Mouse (Mus musculus): Measurements from ENCODE around the gene Cyp4a14.

- no peak for TF ChIP-seq MYOG (IDR thresholded peaks at IDR 0.05; ENCODE audit: control insufficient read depth in 1 of 3, insufficient read depth in 1 of 3, insufficient read length in 2 of 3, low read depth in 2 of 3)
- no peak for TF ChIP-seq POLR2A (IDR thresholded peaks at IDR 0.05; ENCODE audit: insufficient read length, low read depth)
- TF ChIP-seq POLR2AphosphoS2 (IDR thresholded peaks at IDR 0.05; ENCODE audit: insufficient read length, low read depth) = no peak
Measured at GRCm38 (mm10) chr4:115521766-115522165, 25.8 kb upstream of the Cyp4a14 start.

All from myocyte (in vitro differentiated cells).